Mouse (Mus musculus) hindbrain, embryonic 12.5 days (tissue): ENCODE measurements around the gene Rnf169. TPM values are rescaled to one million over a fixed set of nuclear protein-coding genes. Genes with fewer than 3 reads are reported as not detected.

Source experiments
- ATAC-seq: fragments of 200-750 bp; cut with Nextera tagmentation; 2 replicates; pipeline ENCODE4 v1.8.0; 2017; ENCODE audit warnings: moderate TSS enrichment; ENCODE audit not compliant: low FRiP score
- H3K27ac ChIP-seq: fragments of 300-500 bp; sonication (generic); 2 replicates; pipeline ENCODE4 v1.5.1; 2016; ENCODE audit warnings: mild to moderate bottlenecking
- H3K27me3 ChIP-seq: fragments of 300-500 bp; sonication (generic); 2 replicates; pipeline ENCODE4 v1.6.1; 2016; ENCODE audit warnings: mild to moderate bottlenecking
- H3K36me3 ChIP-seq: fragments of 300-500 bp; sonication (generic); 2 replicates; pipeline ENCODE4 v1.6.1; 2016; ENCODE audit warnings: mild to moderate bottlenecking
- H3K4me1 ChIP-seq: fragments of 300-500 bp; sonication (generic); 2 replicates; pipeline ENCODE4 v1.6.1; 2016
- H3K4me2 ChIP-seq: fragments of 300-500 bp; sonication (generic); replicated peaks from 2 replicates; pipeline ENCODE4 v1.6.1; 2016; ENCODE audit warnings: mild to moderate bottlenecking
- H3K4me3 ChIP-seq: fragments of 300-500 bp; sonication (generic); 2 replicates; pipeline ENCODE4 v1.5.1; 2016; ENCODE audit warnings: mild to moderate bottlenecking
- H3K9ac ChIP-seq: fragments of 300-500 bp; sonication (generic); 2 replicates; pipeline ENCODE4 v1.6.1; 2016; ENCODE audit warnings: mild to moderate bottlenecking, moderate library complexity
- H3K9me3 ChIP-seq: fragments of 300-500 bp; sonication (generic); replicated peaks from 2 replicates; pipeline ENCODE4 v1.6.1; 2016; ENCODE audit warnings: mild to moderate bottlenecking
- WGBS: fragments of 180-500 bp; shearing (Covaris S2); methylation state at CpG from one replicate; pipeline ENCODE4 v1.1.7; 2016; 5-methylcytosine and 5-hydroxymethylcytosine counted together
- polyA plus RNA-seq: library from polyadenylated mRNA; unstranded; fragments of >200 nt; fragmentation: Nextera tagmentation; extraction: Ambion mirVana; gene quantifications from 2 replicates; pipeline ENCODE4 v1.2.1, GENCODE M21; 2016

Rnf169 gene
- polyA plus RNA-seq: 6.7 and 7.0 TPM in 2 replicates

DNA sequence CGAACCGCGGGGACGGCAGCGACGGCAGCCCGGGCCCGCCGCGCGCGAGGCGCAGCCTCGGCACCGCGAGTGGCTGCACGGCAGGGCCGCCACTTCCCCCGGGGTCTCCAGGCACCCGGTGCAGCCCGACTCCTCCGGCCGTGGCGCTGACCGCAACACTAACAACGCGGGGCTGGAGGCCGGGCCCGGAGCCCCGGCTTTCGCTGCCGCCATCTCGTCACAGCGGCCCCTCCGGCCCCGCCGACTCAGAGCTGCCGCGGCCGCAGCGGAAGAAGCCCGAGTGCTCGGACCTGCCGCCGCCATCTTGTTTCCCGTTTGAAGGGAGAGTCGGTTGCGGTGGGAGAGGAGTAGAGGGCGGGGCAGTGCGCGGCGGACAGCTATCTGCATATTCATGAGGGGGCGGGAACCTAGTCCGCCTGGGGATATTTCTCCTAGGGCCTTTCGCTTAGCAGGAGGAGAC, at the start of gene Rnf169:
Gene Rnf169, minus strand, starts transcription at position 317 of the 460 bp plus-strand sequence.
- under 1% methylated on average over 55 of the region's 55 CpGs for WGBS
- Histone ChIP-seq H3K9me3 (no peaks in the 10 kb centered on the region), H3K27me3 (no peaks in the 10 kb centered on the region), H3K9ac (peak within 1 kb of the TSS; percentile 96), H3K4me2 (peak within 1 kb of the TSS; percentile 71), H3K4me1 (peaks cover 17% of the 10 kb centered on the region), H3K36me3 (no peaks in the 10 kb centered on the region), H3K27ac (peak within 1 kb of the TSS; percentile 99), H3K4me3 (peak within 1 kb of the TSS; percentile 96)
- peak; percentile 95 for ATAC-seq

DNA sequence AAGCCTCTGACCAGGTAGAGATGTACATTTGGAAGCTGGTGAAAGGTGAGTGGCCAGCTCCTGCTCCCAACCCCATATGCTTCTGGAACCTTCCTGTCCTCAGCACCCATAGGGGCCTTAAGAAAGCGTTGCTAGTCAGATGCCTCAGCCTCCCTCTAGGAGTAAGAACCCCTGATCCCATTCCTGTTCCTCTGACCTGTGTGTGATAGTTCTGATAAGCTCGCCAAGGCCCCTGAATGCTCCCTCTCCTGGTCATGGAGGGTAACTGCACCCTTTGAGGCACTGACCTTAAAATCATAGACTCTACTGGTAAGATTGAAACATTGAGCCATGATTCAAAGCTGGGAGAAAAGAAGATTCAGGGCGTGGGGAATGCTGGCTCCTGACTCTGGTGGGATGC, 49.1 kb upstream of the Rnf169 start:
- H3K4me2 ChIP-seq: no peak overlapping the region
- no peaks in the 10 kb centered on the region for H3K27me3 ChIP-seq
- no peaks in the 10 kb centered on the region for H3K4me1 ChIP-seq
- ATAC-seq: no peak
- no peaks in the 10 kb centered on the region for H3K36me3 ChIP-seq
- no peak overlapping the region for H3K4me3 ChIP-seq
- no peak overlapping the region for H3K27ac ChIP-seq
- 41% methylated on average over 3 of the region's 3 CpGs for WGBS
- no peaks in the 10 kb centered on the region for H3K9me3 ChIP-seq
- H3K9ac ChIP-seq: no peak overlapping the region

DNA sequence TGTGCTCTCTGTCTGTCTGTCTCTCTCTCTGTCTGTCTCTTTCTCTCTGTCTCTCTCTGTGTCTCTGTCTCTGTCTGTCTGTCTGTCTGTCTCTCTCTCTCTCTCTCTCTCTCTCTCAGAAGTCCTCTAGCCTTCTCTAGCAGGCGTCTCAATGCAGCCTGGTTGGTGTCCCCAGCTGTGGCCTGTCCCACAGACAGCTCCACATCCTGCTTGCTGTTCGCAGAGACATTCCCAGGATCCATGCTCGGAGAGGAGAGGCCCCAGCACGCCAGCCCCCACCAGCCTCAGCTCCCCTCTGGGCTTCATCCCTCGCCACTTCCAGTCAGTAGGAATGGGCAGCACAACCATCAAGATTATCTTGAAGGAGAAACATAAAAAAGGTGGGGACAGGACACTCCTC, 47.1 kb upstream of the Rnf169 start:
- ATAC-seq: no peak
- Histone ChIP-seq H3K4me1 (no peaks in the 10 kb centered on the region), H3K27ac (no peak overlapping the region), H3K27me3 (no peaks in the 10 kb centered on the region), H3K9ac (no peak overlapping the region), H3K4me2 (no peak overlapping the region), H3K36me3 (no peaks in the 10 kb centered on the region), H3K4me3 (no peak overlapping the region), H3K9me3 (no peaks in the 10 kb centered on the region)
- 74% methylated on average over 5 of the region's 5 CpGs for WGBS

DNA sequence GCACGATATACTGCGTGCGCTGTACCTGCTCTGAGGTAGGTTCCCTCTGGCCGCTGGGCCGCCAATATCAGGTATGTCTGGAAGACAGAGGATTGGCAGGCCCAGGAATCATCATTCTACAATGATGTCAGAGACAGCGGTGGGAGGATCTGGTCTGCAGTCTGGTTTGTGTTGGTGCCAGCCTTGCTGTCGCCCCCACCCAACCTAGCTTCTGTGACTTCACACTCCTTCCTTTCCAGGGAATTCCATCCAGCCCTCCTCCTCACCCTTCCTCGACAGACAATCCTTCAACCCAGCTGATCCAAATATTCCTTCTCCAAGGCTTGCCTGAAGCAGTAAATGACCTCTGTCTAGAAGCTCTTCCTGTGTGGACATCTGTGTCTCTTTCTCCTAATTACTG, 36.8 kb upstream of the Rnf169 start:
- H3K4me2 ChIP-seq: no peak overlapping the region
- WGBS: 93% methylated on average over 8 of the region's 8 CpGs
- H3K4me1 ChIP-seq: 0 out of 2 replicates have a peak, but pooled peaks cover 2% of the 10 kb centered on the region
- no peak for ATAC-seq
- H3K27ac ChIP-seq: no peak overlapping the region
- no peak overlapping the region for H3K9ac ChIP-seq
- no peaks in the 10 kb centered on the region for H3K27me3 ChIP-seq
- no peak overlapping the region for H3K4me3 ChIP-seq
- H3K36me3 ChIP-seq: no peaks in the 10 kb centered on the region
- no peaks in the 10 kb centered on the region for H3K9me3 ChIP-seq

DNA sequence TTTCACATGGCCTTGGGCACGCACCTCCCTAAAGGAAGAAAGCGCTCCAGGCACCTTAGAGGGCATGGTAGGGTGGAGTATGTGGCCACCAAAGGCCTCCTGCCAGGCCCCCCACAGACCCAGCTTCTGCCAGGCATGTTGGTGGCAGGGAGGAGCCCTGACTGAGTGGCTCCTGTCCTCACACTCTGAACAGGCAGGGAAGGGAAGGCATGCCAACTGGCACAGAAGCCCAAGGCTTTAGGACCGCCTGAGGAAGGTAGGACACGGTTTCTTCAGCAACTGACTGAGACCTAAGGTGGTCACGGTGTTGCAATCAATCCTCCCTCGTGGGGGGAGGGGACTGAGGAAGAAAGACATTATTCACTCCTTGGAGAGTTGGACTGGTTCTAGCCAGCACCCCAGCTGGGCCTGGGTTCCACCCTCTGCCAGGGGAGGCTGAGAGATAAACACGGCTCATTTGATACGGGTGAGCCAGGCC, 33.9 kb upstream of the Rnf169 start:
- Histone ChIP-seq H3K4me1 (0 out of 2 replicates have a peak, but pooled peaks cover 2% of the 10 kb centered on the region), H3K4me2 (no peak overlapping the region), H3K4me3 (no peak overlapping the region), H3K27ac (no peak overlapping the region), H3K36me3 (no peaks in the 10 kb centered on the region), H3K27me3 (peaks cover 13% of the 10 kb centered on the region), H3K9me3 (no peaks in the 10 kb centered on the region), H3K9ac (no peak overlapping the region)
- 62% methylated on average over 8 of the region's 8 CpGs for WGBS
- no peak for ATAC-seq

DNA sequence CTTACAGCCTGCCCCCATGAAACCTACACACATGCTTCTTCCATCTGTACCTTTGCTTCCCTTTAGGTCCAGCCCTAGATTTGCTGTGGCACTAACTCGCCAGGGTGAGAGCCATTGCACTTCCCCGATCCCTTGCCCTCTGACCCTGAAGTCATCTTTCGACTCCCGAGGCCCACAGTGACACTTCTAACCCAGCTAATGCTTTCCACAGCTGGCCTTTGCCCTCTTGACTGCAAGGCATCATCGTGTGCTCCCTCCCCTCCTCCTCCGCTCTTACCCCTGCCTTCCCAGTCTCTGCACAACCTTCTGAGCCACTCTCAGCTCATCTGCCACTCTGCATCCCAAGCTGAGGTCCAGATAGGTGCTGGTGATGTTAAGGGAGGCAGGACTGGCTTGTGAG, 32.3 kb upstream of the Rnf169 start:
- H3K4me2 ChIP-seq: no peak overlapping the region
- H3K27ac ChIP-seq: no peak overlapping the region
- H3K36me3 ChIP-seq: no peaks in the 10 kb centered on the region
- ATAC-seq: no peak
- no peak overlapping the region for H3K4me3 ChIP-seq
- H3K9ac ChIP-seq: no peak overlapping the region
- 0 out of 2 replicates have a peak, but pooled peaks cover 2% of the 10 kb centered on the region for H3K4me1 ChIP-seq
- H3K27me3 ChIP-seq: peaks cover 30% of the 10 kb centered on the region
- WGBS: 30% methylated on average over 6 of the region's 6 CpGs
- no peaks in the 10 kb centered on the region for H3K9me3 ChIP-seq

DNA sequence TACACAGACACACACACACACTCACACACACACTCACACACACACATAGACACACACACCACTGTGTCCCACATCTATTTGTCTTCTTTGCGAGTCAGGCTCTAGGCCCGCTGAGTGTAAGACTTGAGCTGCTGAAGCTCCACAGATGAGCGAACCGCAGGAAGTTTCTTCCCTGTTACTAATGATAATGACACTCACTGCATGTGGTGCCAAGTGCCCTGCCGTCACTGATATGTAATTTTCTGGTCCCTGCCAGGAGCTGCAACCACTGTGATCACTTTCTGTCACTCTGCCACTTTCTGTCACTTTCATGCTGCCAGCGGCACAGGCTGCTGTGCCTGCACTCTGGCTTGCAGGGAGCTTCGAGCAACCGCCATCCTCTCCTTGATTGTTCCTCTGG, 31.8 kb upstream of the Rnf169 start:
- WGBS: 47% methylated on average over 8 of the region's 8 CpGs
- Histone ChIP-seq H3K4me3 (no peak overlapping the region), H3K27ac (no peak overlapping the region), H3K4me2 (no peak overlapping the region), H3K9me3 (no peaks in the 10 kb centered on the region), H3K27me3 (peaks cover 34% of the 10 kb centered on the region), H3K9ac (no peak overlapping the region), H3K36me3 (no peaks in the 10 kb centered on the region), H3K4me1 (0 out of 2 replicates have a peak, but pooled peaks cover 2% of the 10 kb centered on the region)
- ATAC-seq: no peak

DNA sequence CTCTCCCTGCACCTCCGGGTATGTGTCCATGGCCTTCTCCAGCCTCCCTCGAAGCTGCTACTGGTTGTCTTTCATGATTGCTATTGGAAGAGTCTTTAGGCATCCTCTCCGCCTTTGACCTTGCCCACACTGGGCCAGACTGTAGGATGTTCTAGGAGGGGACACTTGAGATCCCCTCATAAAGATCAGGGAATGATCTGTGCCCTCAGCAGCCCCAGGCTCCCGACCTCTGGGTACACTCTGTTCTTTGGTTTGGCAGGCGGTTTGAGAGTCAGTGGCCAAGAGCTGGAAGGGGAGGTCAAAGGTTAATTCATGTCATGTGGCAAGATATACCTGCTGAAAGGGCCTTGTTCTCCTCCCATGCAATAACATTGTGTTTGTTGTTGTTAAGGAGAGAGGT, 30.5 kb upstream of the Rnf169 start:
- Histone ChIP-seq H3K27me3 (peaks cover 48% of the 10 kb centered on the region), H3K4me3 (no peak overlapping the region), H3K9me3 (no peaks in the 10 kb centered on the region), H3K36me3 (no peaks in the 10 kb centered on the region), H3K4me1 (peaks cover 6% of the 10 kb centered on the region), H3K9ac (no peak overlapping the region), H3K27ac (no peak overlapping the region), H3K4me2 (no peak overlapping the region)
- WGBS: 56% methylated on average over 5 of the region's 5 CpGs
- no peak for ATAC-seq

DNA sequence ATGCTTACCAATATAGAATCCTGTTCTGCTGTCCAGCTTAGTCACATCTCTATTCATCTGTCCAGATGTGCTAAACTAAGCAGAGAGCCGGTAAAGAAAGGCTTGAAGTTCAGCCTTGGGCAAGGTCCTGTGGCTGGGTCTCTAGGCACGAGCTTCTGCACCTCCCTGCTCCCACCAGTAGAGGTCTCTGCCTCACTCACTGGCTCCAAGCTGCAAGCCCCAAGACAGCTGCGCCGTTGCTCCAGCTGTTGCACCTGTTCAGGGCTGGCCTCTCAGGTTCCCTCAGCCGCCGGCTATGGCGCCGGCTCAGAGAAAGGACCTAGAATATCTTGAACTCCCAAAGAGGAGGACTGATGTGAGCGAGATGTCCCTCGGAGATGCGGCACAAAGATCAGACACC, 29.4 kb upstream of the Rnf169 start:
- WGBS: 12% methylated on average over 11 of the region's 11 CpGs
- Histone ChIP-seq H3K9ac (no peak overlapping the region), H3K27ac (no peak overlapping the region), H3K9me3 (no peaks in the 10 kb centered on the region), H3K4me2 (no peak overlapping the region), H3K4me3 (no peak overlapping the region), H3K27me3 (peaks cover 58% of the 10 kb centered on the region), H3K36me3 (no peaks in the 10 kb centered on the region), H3K4me1 (peaks cover 8% of the 10 kb centered on the region)
- 0 out of 2 replicates have a peak, but pooled peaks have one; percentile 33 for ATAC-seq

DNA sequence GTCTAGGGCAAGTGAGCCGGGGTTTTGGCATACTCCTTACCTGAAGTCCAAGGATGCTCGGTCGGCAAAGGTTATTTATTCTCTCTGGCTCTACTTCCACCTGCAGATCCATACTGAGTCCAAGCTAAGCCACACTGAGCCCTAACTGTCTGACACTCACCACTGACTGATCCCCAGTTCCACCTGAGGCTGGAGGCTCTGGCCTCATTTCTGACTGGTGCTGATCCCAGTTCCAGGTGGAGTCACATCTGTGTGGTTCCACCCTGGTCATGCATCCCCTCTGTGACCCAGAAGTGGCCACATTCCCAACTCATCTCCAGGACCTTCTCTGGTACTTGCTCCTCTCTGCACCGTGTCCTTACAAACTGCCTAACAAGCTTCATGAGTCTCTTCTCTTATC, 28.5 kb upstream of the Rnf169 start:
- Histone ChIP-seq H3K9me3 (no peaks in the 10 kb centered on the region), H3K27ac (no peak overlapping the region), H3K9ac (no peak overlapping the region), H3K36me3 (no peaks in the 10 kb centered on the region), H3K4me2 (no peak overlapping the region), H3K4me1 (peaks cover 8% of the 10 kb centered on the region), H3K27me3 (peaks cover 67% of the 10 kb centered on the region), H3K4me3 (no peak overlapping the region)
- WGBS: 87% methylated on average over 4 of the region's 4 CpGs
- no peak for ATAC-seq

DNA sequence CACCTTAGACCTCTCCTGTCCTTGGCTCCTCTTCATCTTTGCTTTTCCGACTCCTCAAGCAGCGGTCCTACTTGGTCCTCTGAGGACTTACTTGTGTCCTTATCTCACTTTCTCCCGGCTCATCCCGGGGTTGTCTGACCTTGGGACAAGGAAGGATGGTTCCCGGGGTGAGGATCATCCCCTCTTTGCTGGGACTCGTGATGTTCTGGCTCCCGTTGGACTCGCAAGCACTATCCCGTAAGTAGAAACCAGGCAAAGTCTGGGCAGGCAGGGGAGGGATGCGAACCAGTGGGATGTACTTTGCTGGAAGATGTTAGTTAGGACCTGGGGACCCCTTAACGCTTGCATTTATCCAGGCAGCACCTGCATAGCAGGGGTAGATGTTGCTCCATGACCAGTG, 26.2 kb upstream of the Rnf169 start:
- H3K9me3 ChIP-seq: no peaks in the 10 kb centered on the region
- peak overlapping the region; percentile 97 for H3K4me2 ChIP-seq
- peaks cover 77% of the 10 kb centered on the region for H3K27me3 ChIP-seq
- peaks cover 6% of the 10 kb centered on the region for H3K4me1 ChIP-seq
- ATAC-seq: no peak
- peak overlapping the region; percentile 47 for H3K4me3 ChIP-seq
- H3K27ac ChIP-seq: no peak overlapping the region
- 5% methylated on average over 11 of the region's 11 CpGs for WGBS
- H3K9ac ChIP-seq: no peak overlapping the region
- H3K36me3 ChIP-seq: no peaks in the 10 kb centered on the region

DNA sequence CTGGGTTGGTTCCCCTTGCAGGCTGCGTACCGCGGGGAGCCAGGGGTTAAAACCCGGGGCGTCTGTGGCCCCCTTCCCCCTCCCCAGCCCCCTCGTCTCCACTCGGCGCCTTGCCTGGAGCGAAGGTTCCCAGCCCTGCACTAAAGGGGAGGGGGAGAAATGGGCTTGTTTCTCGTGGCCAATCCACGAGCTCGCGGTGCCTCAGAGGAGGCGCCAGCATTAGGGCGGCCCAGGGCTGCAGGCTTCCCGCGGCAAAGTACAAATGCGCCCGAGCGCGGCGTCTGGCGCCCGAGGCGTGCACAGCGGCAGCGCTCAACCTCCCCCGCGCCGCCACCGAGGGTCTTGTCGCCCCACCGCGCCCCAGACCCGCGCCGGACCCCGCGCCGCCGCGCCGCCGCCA, 25.5 kb upstream of the Rnf169 start, which contains the start of gene Chrdl2:
Gene Chrdl2, plus strand, starts transcription at position 383 of the 400 bp plus-strand sequence.
- Histone ChIP-seq H3K9me3 (no peaks in the 10 kb centered on the region), H3K4me2 (peak within 1 kb of the TSS; percentile 97), H3K4me1 (peaks cover 6% of the 10 kb centered on the region), H3K36me3 (no peaks in the 10 kb centered on the region), H3K4me3 (peak within 1 kb of the TSS; percentile 47), H3K27ac (no peak within 1 kb of the TSS), H3K9ac (peak within 1 kb of the TSS; percentile 59), H3K27me3 (peaks cover 77% of the 10 kb centered on the region)
- peak; percentile 77 for ATAC-seq
- WGBS: under 1% methylated on average over 40 of the region's 44 CpGs

DNA sequence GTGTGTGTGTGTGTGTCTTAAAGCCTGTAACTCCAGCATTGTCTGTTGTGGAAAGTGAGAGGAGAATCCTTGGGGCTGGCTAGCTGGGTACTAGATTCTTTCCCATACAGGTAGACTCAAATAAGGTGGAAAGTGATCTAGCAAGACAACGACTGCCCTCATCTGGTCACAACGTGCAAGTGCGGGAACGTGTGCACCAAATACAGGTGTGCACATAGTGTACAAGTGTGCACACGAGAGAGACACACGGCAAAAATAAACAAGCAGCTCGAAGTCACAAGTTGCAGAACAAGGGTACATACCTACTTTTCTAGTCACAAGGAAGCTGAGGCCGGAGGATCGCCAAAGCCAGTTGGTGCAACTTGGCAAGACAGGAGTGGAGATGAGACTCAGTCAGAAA, 23.5 kb upstream of the Rnf169 start:
- 55% methylated on average over 9 of the region's 9 CpGs for WGBS
- H3K9ac ChIP-seq: no peak overlapping the region
- no peak overlapping the region for H3K4me2 ChIP-seq
- H3K36me3 ChIP-seq: no peaks in the 10 kb centered on the region
- ATAC-seq: no peak
- H3K9me3 ChIP-seq: no peaks in the 10 kb centered on the region
- H3K4me1 ChIP-seq: peaks cover 6% of the 10 kb centered on the region
- peaks cover 60% of the 10 kb centered on the region for H3K27me3 ChIP-seq
- no peak overlapping the region for H3K27ac ChIP-seq
- H3K4me3 ChIP-seq: no peak overlapping the region
